Mouse (Mus musculus): ENCODE measurements at regions not wholly inside any gene's neighbourhood (a gene's known extent, or its start where the extent isn't known, plus 50 kb on each side); places are given as distances from the start of the nearest gene placed in this dataset.

GRCm38 (mm10) chr3:119977349-119977748, 193.1 kb upstream of the Ptbp2 start:
- no peak for TF ChIP-seq CTCF (IDR thresholded peaks at IDR 0.05)
- TF ChIP-seq EP300 (IDR thresholded peaks at IDR 0.05): no peak

Data from lung, postnatal 0 days (tissue).